Mouse (Mus musculus) heart, embryonic 15.5 days (tissue): Measurements from ENCODE around the gene Ctsh. TPM values are rescaled to one million over a fixed set of nuclear protein-coding genes. Genes with fewer than 3 reads are reported as not detected.

ENCODE experiments used
- ATAC-seq: fragments of 200-750 bp; cut with Nextera tagmentation; replicated peaks from 2 replicates; pipeline ENCODE4 v1.8.0; 2017; ENCODE audit warnings: low read depth, moderate TSS enrichment; ENCODE audit not compliant: insufficient number of reproducible peaks, insufficient read depth, low FRiP score
- H3K27ac ChIP-seq: fragments of 300-500 bp; sonication (generic); 2 replicates; pipeline ENCODE4 v1.5.1; 2015; ENCODE audit warnings: mild to moderate bottlenecking, inconsistent platforms
- H3K27me3 ChIP-seq: fragments of 300-500 bp; sonication (generic); 2 replicates; pipeline ENCODE4 v1.6.1; 2015; ENCODE audit warnings: inconsistent platforms
- H3K36me3 ChIP-seq: fragments of 300-500 bp; sonication (generic); 2 replicates; pipeline ENCODE4 v1.6.1; 2015; ENCODE audit warnings: mild to moderate bottlenecking, inconsistent platforms
- H3K4me1 ChIP-seq: fragments of 300-500 bp; sonication (generic); replicated peaks from 2 replicates; pipeline ENCODE4 v1.6.1; 2015; ENCODE audit warnings: inconsistent platforms
- H3K4me2 ChIP-seq: fragments of 300-500 bp; sonication (generic); 2 replicates; pipeline ENCODE4 v1.6.1; 2015; ENCODE audit warnings: inconsistent platforms, mild to moderate bottlenecking, moderate library complexity
- H3K4me3 ChIP-seq: fragments of 300-500 bp; sonication (generic); 2 replicates; pipeline ENCODE4 v1.5.1; 2015; ENCODE audit warnings: mild to moderate bottlenecking, inconsistent platforms
- H3K9ac ChIP-seq: fragments of 300-500 bp; sonication (generic); 2 replicates; pipeline ENCODE4 v1.6.1; 2015; ENCODE audit warnings: mild to moderate bottlenecking, inconsistent platforms
- H3K9me3 ChIP-seq: fragments of 300-500 bp; sonication (generic); replicated peaks from 2 replicates; pipeline ENCODE4 v1.6.1; 2016; ENCODE audit warnings: inconsistent platforms
- WGBS: fragments of 180-500 bp; shearing (Covaris S2); methylation state at CpG from one replicate; pipeline ENCODE4 v1.1.7; 2015; ENCODE audit warnings: mixed read lengths; 5-methylcytosine and 5-hydroxymethylcytosine counted together
- polyA plus RNA-seq: library from polyadenylated mRNA; unstranded; fragments of >200 nt; fragmentation: Nextera tagmentation; extraction: Ambion mirVana; gene quantifications from 2 replicates; pipeline ENCODE4 v1.2.1, GENCODE M21; 2015

The Ctsh gene
- polyA plus RNA-seq, 1 experiment from 2014 or later = 69.4 TPM

DNA sequence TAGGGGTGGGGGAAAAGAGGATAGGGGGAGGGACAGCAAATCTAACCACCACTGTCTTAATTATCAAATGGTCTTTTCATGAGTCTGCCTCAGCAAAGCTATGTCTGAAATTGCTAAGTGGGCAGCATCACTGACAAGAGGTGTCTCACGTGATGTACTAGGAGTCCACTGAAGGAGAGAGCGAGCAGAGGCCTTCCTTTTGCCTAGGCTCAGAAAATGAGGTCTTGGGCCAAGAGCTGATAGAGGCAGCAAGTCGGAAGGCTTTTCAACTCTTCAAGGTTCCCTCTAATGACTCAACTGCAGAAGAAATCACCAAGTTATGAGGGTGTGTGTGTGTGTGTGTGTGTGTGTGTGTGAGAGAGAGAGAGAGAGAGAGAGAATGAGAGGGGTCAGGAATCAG lies 30.2 kb downstream of the Ctsh start:
- H3K4me1 ChIP-seq = no peaks in the 10 kb centered on the region
- 70% methylated on average over 3 of the region's 3 CpGs for WGBS
- H3K4me2 ChIP-seq = no peak overlapping the region
- ATAC-seq = no peak
- H3K27ac ChIP-seq = no peak overlapping the region
- H3K27me3 ChIP-seq = no peaks in the 10 kb centered on the region
- no peak overlapping the region for H3K4me3 ChIP-seq
- H3K9ac ChIP-seq = no peak overlapping the region
- H3K9me3 ChIP-seq = no peaks in the 10 kb centered on the region
- peaks cover 15% of the 10 kb centered on the region for H3K36me3 ChIP-seq

DNA sequence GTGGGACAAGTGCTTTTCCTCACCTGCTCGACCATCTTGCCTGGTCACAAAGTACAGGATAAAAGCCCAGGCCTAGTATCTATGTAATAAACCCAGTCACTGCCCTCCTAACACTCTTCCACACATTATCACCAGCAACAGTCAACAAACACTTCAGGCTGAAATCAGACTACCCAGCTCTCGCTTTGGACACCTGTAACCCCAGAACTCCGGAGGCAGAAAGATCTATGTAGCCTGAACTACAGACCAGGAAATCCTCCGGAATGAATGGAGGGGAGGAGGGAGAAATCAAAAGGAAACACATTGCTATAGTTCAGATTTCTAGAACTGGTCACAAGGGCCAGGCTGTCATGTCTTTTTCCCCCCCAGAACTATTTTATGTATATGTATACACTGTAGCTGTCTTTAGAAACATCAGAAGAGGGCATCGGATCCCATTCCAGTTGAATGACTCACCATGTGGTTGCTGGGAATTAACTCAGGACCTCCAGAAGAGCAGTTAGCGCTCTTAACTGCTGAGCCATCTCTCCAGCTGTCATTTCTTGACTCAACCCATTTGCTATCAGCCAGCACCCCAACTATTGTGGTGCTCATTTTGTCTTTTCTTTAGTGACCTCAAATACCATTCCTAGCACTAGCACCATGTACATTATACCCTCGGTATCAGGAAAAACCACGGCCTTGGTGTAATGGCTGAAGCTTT lies 31.0 kb downstream of the Ctsh start:
- no peaks in the 10 kb centered on the region for H3K4me1 ChIP-seq
- no peak overlapping the region for H3K27ac ChIP-seq
- H3K27me3 ChIP-seq = no peaks in the 10 kb centered on the region
- no peak overlapping the region for H3K9ac ChIP-seq
- H3K4me3 ChIP-seq = no peak overlapping the region
- no peak for ATAC-seq
- no peaks in the 10 kb centered on the region for H3K9me3 ChIP-seq
- WGBS = 75% methylated on average over 8 of the region's 8 CpGs
- H3K36me3 ChIP-seq = peaks cover 23% of the 10 kb centered on the region
- no peak overlapping the region for H3K4me2 ChIP-seq

DNA sequence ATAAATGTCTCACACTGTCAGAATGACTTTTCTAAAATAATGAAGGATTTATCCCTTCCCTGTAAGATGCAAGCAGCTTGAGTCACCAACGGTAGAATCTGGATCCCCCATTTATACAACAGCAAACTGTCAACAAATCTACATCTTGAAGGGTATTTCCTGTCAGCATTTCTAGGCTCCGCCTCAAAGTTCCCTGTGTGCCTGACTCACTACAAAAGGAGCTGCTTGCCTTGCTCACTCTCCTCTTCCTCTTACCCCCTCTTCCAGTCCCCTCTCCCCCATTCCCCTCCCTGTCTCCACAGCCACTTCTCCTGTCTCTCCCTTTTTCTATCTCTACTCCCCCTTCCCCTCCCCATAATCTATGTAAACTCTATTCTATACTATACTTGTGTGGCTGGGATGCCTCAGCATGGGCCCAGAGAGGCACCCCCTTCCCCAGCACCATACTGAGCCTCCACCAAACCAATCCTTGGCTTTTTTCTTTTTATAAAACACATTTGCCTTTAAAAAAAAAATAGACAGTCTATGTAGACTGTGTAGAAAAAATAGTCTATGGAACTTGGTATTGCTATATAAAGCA lies 34.0 kb downstream of the Ctsh start:
- 75% methylated on average over 2 of the region's 2 CpGs for WGBS
- H3K27ac ChIP-seq = no peak overlapping the region
- H3K27me3 ChIP-seq = no peaks in the 10 kb centered on the region
- H3K4me2 ChIP-seq = no peak overlapping the region
- H3K9me3 ChIP-seq = no peaks in the 10 kb centered on the region
- no peak overlapping the region for H3K9ac ChIP-seq
- peaks cover 48% of the 10 kb centered on the region for H3K36me3 ChIP-seq
- ATAC-seq = no peak
- H3K4me1 ChIP-seq = no peaks in the 10 kb centered on the region
- no peak overlapping the region for H3K4me3 ChIP-seq

DNA sequence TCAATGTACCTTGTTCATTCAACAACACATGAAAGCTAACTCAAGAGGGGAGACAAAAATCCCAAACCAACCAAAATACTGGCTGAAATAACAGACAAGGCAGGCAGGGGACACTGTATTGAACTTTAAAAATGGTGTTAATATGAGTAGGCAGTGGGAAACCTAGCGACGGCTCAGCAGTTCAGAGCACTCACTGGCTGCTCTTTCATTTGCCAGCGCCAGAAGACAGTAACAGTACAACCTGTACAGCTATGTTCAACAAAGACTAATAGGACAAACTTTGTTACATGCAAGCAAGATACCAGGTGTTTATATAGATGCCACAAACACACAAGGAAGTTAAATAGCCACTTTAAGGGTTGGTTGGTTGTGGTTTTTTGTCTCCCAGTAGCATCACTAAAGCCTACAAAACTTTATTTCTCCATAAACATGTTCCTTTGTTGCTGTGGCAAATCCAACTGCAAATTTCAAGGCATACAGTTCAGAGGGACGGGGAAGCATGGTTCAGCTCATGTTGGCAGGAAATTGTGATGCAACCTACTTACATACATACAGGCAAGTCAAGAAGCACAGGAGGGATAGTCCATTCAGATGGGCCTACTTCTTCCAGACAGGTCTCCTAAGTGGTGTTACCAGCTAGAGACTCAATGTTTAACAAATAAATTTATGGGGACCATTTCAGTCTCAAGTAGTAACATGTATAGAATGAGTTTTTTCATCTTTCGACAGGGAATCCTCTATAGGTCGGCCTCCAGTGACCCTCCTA lies 35.6 kb downstream of the Ctsh start:
- Histone ChIP-seq H3K9me3 (no peaks in the 10 kb centered on the region), H3K36me3 (peaks cover 56% of the 10 kb centered on the region), H3K4me2 (no peak overlapping the region), H3K4me3 (no peak overlapping the region), H3K4me1 (no peaks in the 10 kb centered on the region), H3K27ac (no peak overlapping the region), H3K27me3 (no peaks in the 10 kb centered on the region), H3K9ac (no peak overlapping the region)
- ATAC-seq = no peak
- 93% methylated on average over 6 of the region's 6 CpGs for WGBS

DNA sequence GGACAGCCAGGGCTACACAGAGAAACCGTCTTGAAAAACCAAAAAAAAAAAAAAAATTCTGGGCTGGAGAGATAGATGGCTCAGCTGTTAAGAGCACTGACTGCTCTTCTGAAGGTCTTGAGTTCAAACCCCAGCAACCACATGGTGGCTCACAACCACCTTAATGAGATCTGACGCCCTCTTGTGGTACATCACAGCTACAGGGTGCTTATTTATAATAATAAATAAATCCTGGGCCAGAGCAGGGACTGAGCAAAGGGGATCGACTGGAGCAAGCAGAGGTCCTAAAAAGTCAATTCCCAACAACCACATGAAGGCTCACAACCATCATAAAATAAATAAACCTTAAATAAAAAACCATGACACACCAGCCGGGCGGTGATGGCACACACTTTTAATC lies 45.0 kb downstream of the Ctsh start:
- H3K4me2 ChIP-seq = no peak overlapping the region
- H3K9ac ChIP-seq = no peak overlapping the region
- no peak overlapping the region for H3K4me3 ChIP-seq
- WGBS = 83% methylated on average over 5 of the region's 5 CpGs
- peaks cover 82% of the 10 kb centered on the region for H3K36me3 ChIP-seq
- no peaks in the 10 kb centered on the region for H3K9me3 ChIP-seq
- no peak for ATAC-seq
- H3K27me3 ChIP-seq = no peaks in the 10 kb centered on the region
- no peak overlapping the region for H3K27ac ChIP-seq
- H3K4me1 ChIP-seq = no peaks in the 10 kb centered on the region

DNA sequence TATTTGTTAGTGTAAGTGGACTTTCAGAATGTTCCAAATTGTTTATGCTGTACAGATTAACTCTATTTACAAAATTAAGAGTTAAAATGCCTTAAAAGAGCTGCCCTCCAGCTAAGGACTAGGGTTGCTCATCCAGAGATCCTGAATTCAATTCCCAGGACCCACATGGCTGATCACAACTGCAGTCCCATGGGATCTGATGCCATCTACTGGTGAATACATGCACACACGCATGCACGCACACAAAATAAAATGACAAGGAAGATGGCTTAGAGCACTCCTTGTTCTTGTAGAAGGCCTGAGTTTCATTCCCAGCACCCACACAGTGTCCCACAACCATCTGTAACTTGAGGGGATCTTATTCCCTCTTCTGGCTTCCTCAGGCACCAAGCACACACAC lies 46.8 kb downstream of the Ctsh start:
- Histone ChIP-seq H3K27ac (no peak overlapping the region), H3K4me1 (0 out of 2 replicates have a peak, but pooled peaks cover 2% of the 10 kb centered on the region), H3K4me3 (no peak overlapping the region), H3K36me3 (peaks cover 76% of the 10 kb centered on the region), H3K27me3 (no peaks in the 10 kb centered on the region), H3K4me2 (no peak overlapping the region), H3K9ac (no peak overlapping the region), H3K9me3 (no peaks in the 10 kb centered on the region)
- WGBS = 61% methylated on average over 2 of the region's 2 CpGs
- no peak for ATAC-seq

DNA sequence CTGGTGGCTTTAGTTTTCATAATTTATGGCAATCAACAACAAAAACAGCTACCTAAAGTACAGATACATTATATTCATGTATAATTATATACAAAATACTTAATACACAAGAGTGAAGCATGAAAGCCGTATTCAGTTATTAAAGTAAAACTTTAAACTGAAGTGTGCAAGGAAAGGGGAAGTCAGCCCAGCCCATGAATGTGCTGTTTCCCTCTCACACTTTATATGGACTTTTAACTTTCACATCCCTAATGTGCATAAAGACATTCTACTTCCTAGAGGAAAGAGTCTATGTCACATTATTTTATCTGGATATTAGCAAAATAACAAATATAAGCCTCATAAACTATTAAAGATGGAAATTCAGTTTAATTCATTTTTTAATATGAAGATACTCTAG lies 51.5 kb downstream of the Ctsh start:
- Histone ChIP-seq H3K36me3 (peaks cover 49% of the 10 kb centered on the region), H3K4me1 (peaks cover 18% of the 10 kb centered on the region), H3K27ac (no peak overlapping the region), H3K9me3 (no peaks in the 10 kb centered on the region), H3K4me2 (no peak overlapping the region), H3K27me3 (no peaks in the 10 kb centered on the region), H3K9ac (no peak overlapping the region), H3K4me3 (no peak overlapping the region)
- ATAC-seq = no peak
- 92% methylated on average over 1 of the region's 1 CpGs for WGBS

DNA sequence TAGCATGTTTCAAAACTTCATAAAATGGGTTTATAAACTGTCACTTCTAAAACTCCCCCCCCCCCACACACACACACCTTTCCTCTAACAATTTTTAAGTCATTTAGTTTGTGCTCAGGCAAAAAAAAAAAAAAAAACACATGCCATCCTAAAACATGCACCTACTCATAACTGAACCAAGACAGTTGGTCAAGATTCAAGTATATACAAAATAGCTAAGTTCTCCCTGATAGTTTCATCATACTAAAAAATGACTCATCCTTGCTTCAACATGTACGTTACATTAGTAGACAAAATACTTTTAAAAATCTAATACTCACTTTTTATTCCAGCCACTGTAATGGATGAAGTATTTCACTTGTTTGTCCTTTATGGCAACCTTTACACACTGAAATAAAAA lies 53.0 kb downstream of the Ctsh start:
- no peak overlapping the region for H3K9ac ChIP-seq
- 82% methylated on average over 1 of the region's 1 CpGs for whole genome bisulfite sequencing
- H3K27me3 ChIP-seq = no peaks in the 10 kb centered on the region
- H3K4me1 ChIP-seq = peaks cover 24% of the 10 kb centered on the region
- no peak overlapping the region for H3K27ac ChIP-seq
- peaks cover 35% of the 10 kb centered on the region for H3K36me3 ChIP-seq
- ATAC-seq = no peak
- no peak overlapping the region for H3K4me3 ChIP-seq
- H3K9me3 ChIP-seq = no peaks in the 10 kb centered on the region
- H3K4me2 ChIP-seq = no peak overlapping the region

DNA sequence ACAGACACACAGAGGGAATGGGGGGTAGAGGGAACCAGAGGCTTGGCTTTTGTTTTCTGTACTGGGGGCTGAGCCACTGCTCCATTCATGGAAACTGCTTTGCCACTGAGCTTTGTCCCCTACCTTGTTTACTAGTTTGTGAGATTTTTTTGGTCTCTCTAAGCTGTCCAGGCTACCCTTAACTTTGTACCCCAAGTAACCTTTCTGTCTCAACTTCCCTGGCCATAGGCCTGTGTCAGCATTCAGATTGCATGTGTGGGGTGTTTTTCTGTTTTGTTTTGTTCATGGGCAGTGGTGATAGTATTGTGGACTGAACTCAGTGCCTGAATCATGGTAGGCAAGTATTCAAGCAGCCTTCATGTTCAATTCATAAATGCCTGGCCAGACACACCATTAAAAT lies 54.3 kb downstream of the Ctsh start:
- no peak for ATAC-seq
- no peak overlapping the region for H3K4me3 ChIP-seq
- no peak overlapping the region for H3K9ac ChIP-seq
- no peak overlapping the region for H3K27ac ChIP-seq
- H3K36me3 ChIP-seq = peaks cover 29% of the 10 kb centered on the region
- H3K9me3 ChIP-seq = no peaks in the 10 kb centered on the region
- no peak overlapping the region for H3K4me2 ChIP-seq
- peaks cover 31% of the 10 kb centered on the region for H3K4me1 ChIP-seq
- no peaks in the 10 kb centered on the region for H3K27me3 ChIP-seq

DNA sequence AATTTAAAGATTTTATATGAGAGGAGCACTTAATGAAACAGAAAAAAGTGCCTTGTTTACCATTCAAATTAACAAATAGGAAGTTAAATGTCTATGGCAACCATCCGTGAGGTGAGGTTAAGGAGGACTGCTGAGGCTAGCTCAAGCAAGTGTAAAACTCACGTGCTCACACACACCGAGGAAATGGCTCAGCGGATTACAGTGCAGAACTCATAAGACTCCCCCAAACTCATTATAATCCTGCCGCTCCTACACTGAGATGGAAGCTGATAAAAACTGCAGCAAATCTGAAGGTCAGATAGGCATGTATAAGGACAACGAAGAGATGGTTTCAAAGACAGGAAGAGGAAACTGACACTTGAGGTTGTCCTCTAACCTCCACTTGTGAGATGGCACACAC lies 55.4 kb downstream of the Ctsh start:
- no peak overlapping the region for H3K4me2 ChIP-seq
- H3K4me1 ChIP-seq = peaks cover 29% of the 10 kb centered on the region
- no peaks in the 10 kb centered on the region for H3K27me3 ChIP-seq
- H3K4me3 ChIP-seq = no peak overlapping the region
- peaks cover 19% of the 10 kb centered on the region; the same call in 1 of the 2 replicates for H3K36me3 ChIP-seq
- H3K9me3 ChIP-seq = no peaks in the 10 kb centered on the region
- 68% methylated on average over 6 of the region's 6 CpGs for WGBS
- ATAC-seq = no peak
- H3K9ac ChIP-seq = no peak overlapping the region
- no peak overlapping the region for H3K27ac ChIP-seq

DNA sequence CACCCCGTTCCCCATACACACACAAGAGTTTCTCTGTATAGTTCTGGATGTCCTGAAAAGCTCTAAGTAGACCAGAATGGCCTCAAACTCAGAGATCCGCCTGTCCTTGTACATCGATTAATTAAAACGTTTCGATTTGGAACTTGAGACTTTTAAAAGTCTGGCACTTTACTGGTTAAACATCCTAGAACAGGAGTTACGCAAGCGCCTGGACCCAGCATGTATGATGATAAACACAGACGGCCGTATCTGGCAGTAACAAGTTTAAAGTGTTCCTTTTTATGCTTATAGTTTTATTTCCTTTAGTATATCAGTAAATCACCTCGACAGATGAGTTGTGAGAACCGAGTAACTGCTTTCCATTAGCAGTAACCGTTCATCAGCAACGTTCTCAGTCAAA lies 59.2 kb downstream of the Ctsh start:
- under 1% methylated on average over 13 of the region's 13 CpGs for WGBS
- Histone ChIP-seq H3K4me1 (peaks cover 31% of the 10 kb centered on the region), H3K9me3 (no peaks in the 10 kb centered on the region), H3K27ac (peak overlapping the region; percentile 100), H3K9ac (peak overlapping the region; percentile 97), H3K4me2 (peak overlapping the region; percentile 72), H3K27me3 (peaks cover 2% of the 10 kb centered on the region; the same call in 1 of the 2 replicates), H3K36me3 (peaks cover 13% of the 10 kb centered on the region; the same call in 1 of the 2 replicates), H3K4me3 (peak overlapping the region; percentile 97)
- ATAC-seq = no peak
